Mouse (Mus musculus) kidney, adult 2 months (tissue): ENCODE results near the gene Blzf1. TPM values are rescaled to one million over a fixed set of nuclear protein-coding genes. Genes with fewer than 3 reads are reported as not detected.

ENCODE experiments used
- DNase-seq: peaks from one replicate; pipeline ENCODE4 v3.0.0; 2021
- H3K27ac ChIP-seq: fragments of 200-500 bp; 2 replicates; pipeline ENCODE4 v1.5.1; 2012; ENCODE audit warnings: low read depth, low read length, control low read depth, inconsistent platforms; ENCODE audit not compliant: insufficient read depth
- H3K27me3 ChIP-seq: fragments of 200-500 bp; replicated peaks from 2 replicates; pipeline ENCODE4 v1.6.1; 2012; ENCODE audit warnings: mild to moderate bottlenecking, moderate library complexity, low read length, inconsistent platforms; ENCODE audit not compliant: control insufficient read depth, insufficient read depth
- H3K36me3 ChIP-seq: fragments of 200-500 bp; 2 replicates; pipeline ENCODE4 v1.6.1; 2012; ENCODE audit warnings: mild to moderate bottlenecking, moderate library complexity, low read length, inconsistent platforms; ENCODE audit not compliant: control insufficient read depth, insufficient read depth
- H3K4me1 ChIP-seq: fragments of 200-500 bp; 2 replicates; pipeline ENCODE4 v1.6.1; 2011; ENCODE audit warnings: low read length; ENCODE audit not compliant: control insufficient read depth, insufficient read depth
- H3K4me3 ChIP-seq: fragments of 200-500 bp; 2 replicates; pipeline ENCODE4 v1.5.1; 2011; ENCODE audit warnings: mild to moderate bottlenecking, low read depth, low read length, control low read depth; ENCODE audit not compliant: insufficient read depth
- CTCF ChIP-seq: fragments of 200-500 bp; conservative IDR thresholded peaks from 2 replicates; pipeline ENCODE4 v1.5.1; 2011; ENCODE audit warnings: low read depth, mild to moderate bottlenecking, control low read depth, low read length, moderate library complexity, mixed read lengths; ENCODE audit not compliant: insufficient read depth, insufficient read length
- POLR2A ChIP-seq: fragments of 200-500 bp; IDR thresholded peaks from one replicate; pipeline ENCODE4 v1.6.1; 2011; ENCODE audit warnings: low read depth, low read length, control low read depth
- WGBS: fragments of 180-500 bp; shearing (Covaris S2); methylation state at CpG from one replicate; pipeline ENCODE4 v1.1.7; 2018; 5-methylcytosine and 5-hydroxymethylcytosine counted together
- polyA plus RNA-seq: library from polyadenylated mRNA; depleted of rRNA; stranded (reverse); fragments of >200 nt; gene quantifications from 2 replicates; pipeline ENCODE4 v1.2.3, GENCODE M21; 2012

The Blzf1 gene
- polyA plus RNA-seq, 1 experiment: 6.0 TPM

DNA sequence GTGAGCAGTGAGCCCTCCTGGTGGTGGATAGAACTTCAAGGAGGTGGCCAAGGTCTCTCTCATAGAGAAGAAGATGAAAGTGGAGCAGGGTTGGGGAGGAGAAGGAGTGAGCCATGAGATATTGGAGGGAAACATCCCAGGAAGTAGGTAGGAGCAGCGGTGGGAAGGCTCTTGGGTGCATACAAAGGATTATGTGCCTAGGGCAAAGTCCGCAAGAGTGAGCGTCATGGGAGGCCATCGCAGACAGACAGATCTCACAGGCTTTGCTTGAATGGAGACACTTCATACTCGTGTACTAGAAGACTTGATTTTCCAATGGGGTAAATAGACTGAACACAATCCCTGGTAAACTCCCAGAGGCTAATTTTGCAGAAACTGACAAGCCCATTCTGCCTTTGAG, 11.2 kb upstream of the Blzf1 start:
- DNase-seq: peak; percentile 57
- H3K4me3 ChIP-seq: no peak overlapping the region
- 63% methylated on average over 5 of the region's 5 CpGs for WGBS

GRCm38 (mm10) chr1:164317261-164317660, 10.0 kb upstream of the Blzf1 start:
- no peak for TF ChIP-seq CTCF
- no peak for TF ChIP-seq POLR2A
- H3K36me3 ChIP-seq: no peaks in the 10 kb centered on the region
- no peaks in the 10 kb centered on the region for H3K27me3 ChIP-seq
- WGBS: 86% methylated on average over 9 of the region's 9 CpGs
- no peak overlapping the region for H3K4me3 ChIP-seq
- H3K4me1 ChIP-seq: peaks cover 18% of the 10 kb centered on the region; the same call in 1 of the 2 replicates
- DNase-seq: no peak
- no peak overlapping the region for H3K27ac ChIP-seq

More for the DNA sequence above, 11.2 kb upstream of the Blzf1 start:
- no peak for TF ChIP-seq CTCF
- no peak for TF ChIP-seq POLR2A
- peaks cover 19% of the 10 kb centered on the region; the same call in 1 of the 2 replicates for H3K4me1 ChIP-seq
- no peak overlapping the region for H3K27ac ChIP-seq
- H3K27me3 ChIP-seq: no peaks in the 10 kb centered on the region
- no peaks in the 10 kb centered on the region for H3K36me3 ChIP-seq

GRCm38 (mm10) chr1:164316697-164317096, 9.4 kb upstream of the Blzf1 start:
- no peak overlapping the region for H3K4me3 ChIP-seq
- H3K27me3 ChIP-seq: no peaks in the 10 kb centered on the region
- peaks cover 13% of the 10 kb centered on the region; the same call in 1 of the 2 replicates for H3K4me1 ChIP-seq
- TF ChIP-seq CTCF: peak; percentile 96
- no peak for TF ChIP-seq POLR2A
- H3K27ac ChIP-seq: no peak overlapping the region
- peak; percentile 72 for DNase-seq
- H3K36me3 ChIP-seq: no peaks in the 10 kb centered on the region
- WGBS: 20% methylated on average over 3 of the region's 3 CpGs

DNA sequence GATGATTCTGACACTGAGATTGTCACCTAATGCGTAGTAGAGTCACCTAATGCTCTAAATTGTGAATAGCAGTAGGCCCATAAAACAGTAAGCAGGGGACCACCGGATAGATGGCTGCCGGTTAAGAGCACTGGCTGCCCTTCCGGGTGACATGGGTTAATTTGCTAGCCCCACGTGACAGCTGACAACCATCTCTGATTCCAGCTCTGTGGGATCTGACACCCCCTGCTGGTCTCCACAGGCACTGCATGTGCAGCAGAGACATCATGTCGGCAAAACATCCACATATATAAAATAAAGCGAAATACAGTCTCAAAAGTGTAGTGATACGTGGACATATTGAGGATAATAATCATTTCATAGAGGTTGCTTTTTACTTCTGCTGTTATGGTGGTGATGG, 8.0 kb upstream of the Blzf1 start:
- no peaks in the 10 kb centered on the region for H3K27me3 ChIP-seq
- TF ChIP-seq POLR2A (no peak), CTCF (peak; percentile 69)
- DNase-seq: peak; percentile 36
- 77% methylated on average over 8 of the region's 8 CpGs for WGBS
- no peaks in the 10 kb centered on the region for H3K36me3 ChIP-seq
- H3K27ac ChIP-seq: no peak overlapping the region
- peaks cover 6% of the 10 kb centered on the region; the same call in 1 of the 2 replicates for H3K4me1 ChIP-seq
- no peak overlapping the region for H3K4me3 ChIP-seq

- 97% methylated on average over 5 of the region's 5 CpGs for WGBS
- no peak for TF ChIP-seq CTCF
- no peak for TF ChIP-seq POLR2A
- H3K4me3 ChIP-seq: no peak overlapping the region
- H3K27me3 ChIP-seq: no peaks in the 10 kb centered on the region
- DNase-seq: no peak
- no peak overlapping the region for H3K27ac ChIP-seq
- H3K4me1 ChIP-seq: peaks cover 4% of the 10 kb centered on the region; the same call in 1 of the 2 replicates
- no peaks in the 10 kb centered on the region for H3K36me3 ChIP-seq
Measured at GRCm38 (mm10) chr1:164314085-164314484, 6.8 kb upstream of the Blzf1 start.

DNA sequence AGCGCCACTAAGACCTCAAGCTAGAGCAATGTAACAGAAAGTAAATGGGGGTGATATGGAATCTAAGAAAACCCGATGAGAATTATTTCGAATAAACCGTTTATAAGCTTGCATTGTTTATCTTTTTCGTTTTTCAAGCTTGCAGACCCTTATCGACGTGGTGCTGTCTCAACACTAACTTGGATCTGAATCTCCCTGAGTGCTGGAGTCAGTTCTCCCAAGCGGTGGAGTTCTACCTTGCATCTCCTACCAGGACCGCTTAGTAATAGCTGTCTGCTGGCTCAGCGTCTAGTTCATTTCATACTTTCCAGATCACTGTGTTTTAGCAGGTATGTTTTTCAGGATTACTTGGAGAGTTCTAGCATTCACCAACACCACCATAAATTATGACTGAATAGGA, 633 bp upstream of the Blzf1 start:
- H3K27me3 ChIP-seq: no peaks in the 10 kb centered on the region
- WGBS: 8% methylated on average over 10 of the region's 10 CpGs
- H3K36me3 ChIP-seq: no peaks in the 10 kb centered on the region; the same call in 1 of the 2 replicates
- TF ChIP-seq CTCF: no peak
- H3K4me1 ChIP-seq: no peaks in the 10 kb centered on the region
- no peak for DNase-seq
- peak overlapping the region; percentile 79 for H3K4me3 ChIP-seq
- no peak overlapping the region for H3K27ac ChIP-seq

- Histone ChIP-seq H3K36me3 (peaks cover 13% of the 10 kb centered on the region), H3K4me1 (no peaks in the 10 kb centered on the region), H3K4me3 (no peak within 1 kb of the TSS), H3K27me3 (no peaks in the 10 kb centered on the region), H3K27ac (no peak within 1 kb of the TSS)
- DNase-seq: no peak
- TF ChIP-seq POLR2A (no peak), CTCF (no peak)
- whole genome bisulfite sequencing: 75% methylated on average over 5 of the region's 5 CpGs
Measured at GRCm38 (mm10) chr1:164303821-164304220, 3.5 kb downstream of the Blzf1 start, which contains the start of gene Nme7. Gene Nme7 (plus strand): TSS chr1:164304121.
